Mouse (Mus musculus) lung, postnatal 0 days (tissue): ENCODE measurements around the gene Hemgn. TPM values are rescaled to one million over a fixed set of nuclear protein-coding genes. Genes with fewer than 3 reads are reported as not detected.

Experiments used
- ATAC-seq: fragments of 200-750 bp; cut with Nextera tagmentation; 2 replicates; pipeline ENCODE4 v1.8.0; 2017; ENCODE audit warnings: moderate library complexity
- DNase-seq: peaks from one replicate; pipeline ENCODE4 v3.0.0-alpha.2; 2016; ENCODE audit warnings: low spot score
- H3K27ac ChIP-seq: fragments of 300-500 bp; sonication (generic); 2 replicates; pipeline ENCODE4 v1.5.1; 2014; ENCODE audit warnings: antibody characterized with exemption, mild to moderate bottlenecking, low read length, mixed read lengths
- H3K27me3 ChIP-seq: fragments of 300-500 bp; sonication (generic); replicated peaks from 2 replicates; pipeline ENCODE4 v1.6.1; 2014; ENCODE audit warnings: low read length, mixed read lengths; ENCODE audit not compliant: insufficient read depth
- H3K36me3 ChIP-seq: fragments of 300-500 bp; sonication (generic); 2 replicates; pipeline ENCODE4 v1.6.1; 2014; ENCODE audit warnings: low read length, mixed read lengths; ENCODE audit not compliant: insufficient read depth
- H3K4me1 ChIP-seq: fragments of 300-500 bp; sonication (generic); 2 replicates; pipeline ENCODE4 v1.6.1; 2014; ENCODE audit warnings: antibody characterized with exemption, low read depth, low read length, mixed read lengths; ENCODE audit not compliant: insufficient read depth
- H3K4me2 ChIP-seq: fragments of 300-500 bp; sonication (generic); replicated peaks from 2 replicates; pipeline ENCODE4 v1.6.1; 2014; ENCODE audit warnings: low read depth, mild to moderate bottlenecking, low read length, moderate library complexity, mixed read lengths
- H3K4me3 ChIP-seq: fragments of 300-500 bp; sonication (generic); 2 replicates; pipeline ENCODE4 v1.5.1; 2014; ENCODE audit warnings: low read depth, low read length
- H3K9ac ChIP-seq: fragments of 300-500 bp; sonication (generic); replicated peaks from 2 replicates; pipeline ENCODE4 v1.6.1; 2014; ENCODE audit warnings: low read depth, mild to moderate bottlenecking
- H3K9me3 ChIP-seq: fragments of 300-500 bp; sonication (generic); 2 replicates; pipeline ENCODE4 v1.6.1; 2016; ENCODE audit warnings: low read length, mixed read lengths
- CTCF ChIP-seq: IDR thresholded peaks from 2 replicates; pipeline ENCODE4 v1.5.1; 2016; ENCODE audit warnings: antibody characterized with exemption, mild to moderate bottlenecking
- EP300 ChIP-seq: IDR thresholded peaks from 2 replicates; pipeline ENCODE4 v1.6.1; 2016; ENCODE audit warnings: antibody characterized with exemption, mild to moderate bottlenecking, control low read depth
- WGBS: fragments of 180-500 bp; shearing (Covaris S2); extraction: QIAGEN DNeasy Blood & Tissue Kit; methylation state at CpG from one replicate; pipeline ENCODE4 v1.1.7; 2014; 5-methylcytosine and 5-hydroxymethylcytosine counted together
- polyA plus RNA-seq: library from polyadenylated mRNA; unstranded; fragments of >200 nt; fragmentation: Nextera tagmentation; extraction: Ambion mirVana; gene quantifications from 2 replicates; pipeline ENCODE4 v1.2.1, GENCODE M21; 2015

Hemgn gene
- polyA plus RNA-seq, 1 experiment from 2014 or later, result 1.0 TPM

GRCm38 (mm10) chr4:46353045-46353444 is 60.3 kb downstream of the Hemgn start:
- no peak for TF ChIP-seq CTCF
- TF ChIP-seq EP300, result no peak
- no peaks in the 10 kb centered on the region for H3K36me3 ChIP-seq
- no peaks in the 10 kb centered on the region for H3K4me1 ChIP-seq
- ATAC-seq (no peak), DNase-seq (no peak)
- no peak overlapping the region for H3K4me3 ChIP-seq
- H3K9me3 ChIP-seq, result no peaks in the 10 kb centered on the region
- WGBS, result 21% methylated on average over 10 of the region's 10 CpGs
- no peak overlapping the region for H3K27ac ChIP-seq
- H3K4me2 ChIP-seq, result no peak overlapping the region
- H3K27me3 ChIP-seq, result peaks cover 28% of the 10 kb centered on the region
- H3K9ac ChIP-seq, result no peak overlapping the region

DNA sequence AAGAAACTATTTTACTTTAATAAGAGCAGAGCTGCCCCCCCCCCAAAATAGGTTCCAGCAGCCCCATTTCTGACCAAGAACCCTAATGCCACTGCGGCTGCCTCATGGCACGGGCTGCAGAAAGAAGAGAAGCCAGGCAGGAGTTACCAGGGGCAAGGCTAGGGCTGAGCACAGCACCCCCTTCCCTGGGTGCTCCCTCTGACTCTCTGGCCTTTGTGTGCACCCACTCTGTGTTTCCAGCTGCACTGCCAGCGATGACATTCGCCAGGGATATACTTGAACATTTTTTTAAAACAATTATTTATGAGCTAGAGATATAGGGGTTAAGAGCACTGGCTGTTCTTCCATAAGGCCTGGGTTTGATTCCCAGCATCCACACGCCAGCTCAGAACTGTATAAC is 63.8 kb downstream of the Hemgn start:
- Histone ChIP-seq H3K27me3 (peaks cover 58% of the 10 kb centered on the region), H3K27ac (no peak overlapping the region), H3K4me3 (no peak overlapping the region), H3K36me3 (no peaks in the 10 kb centered on the region), H3K9me3 (no peaks in the 10 kb centered on the region), H3K4me1 (no peaks in the 10 kb centered on the region), H3K4me2 (no peak overlapping the region), H3K9ac (no peak overlapping the region)
- TF ChIP-seq CTCF (no peak), EP300 (no peak)
- no peak for DNase-seq
- WGBS, result 49% methylated on average over 5 of the region's 5 CpGs
- no peak for ATAC-seq

DNA sequence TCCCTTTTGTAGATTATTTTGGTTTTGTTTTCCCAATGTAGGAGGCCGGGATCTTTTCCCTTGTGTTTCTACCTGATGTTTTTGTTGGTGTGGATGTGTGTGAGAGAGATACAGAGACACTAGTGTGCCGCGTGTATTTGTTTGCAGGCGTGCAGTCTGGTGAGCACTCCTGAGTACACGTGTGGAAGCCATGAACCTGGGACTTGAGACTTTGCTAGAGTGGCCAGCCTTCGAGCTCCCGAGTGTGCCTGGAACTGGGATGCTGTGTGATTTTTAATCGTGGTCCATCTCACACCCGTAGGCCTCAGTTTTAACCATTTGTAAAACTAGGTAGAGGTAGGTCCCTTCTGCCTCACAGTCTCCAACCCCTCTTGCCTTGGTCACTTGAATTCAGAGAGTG is 64.4 kb downstream of the Hemgn start:
- Histone ChIP-seq H3K4me2 (no peak overlapping the region), H3K36me3 (no peaks in the 10 kb centered on the region), H3K9ac (no peak overlapping the region), H3K27ac (no peak overlapping the region), H3K9me3 (no peaks in the 10 kb centered on the region), H3K4me3 (no peak overlapping the region), H3K4me1 (no peaks in the 10 kb centered on the region; the same call in 1 of the 2 replicates), H3K27me3 (peaks cover 65% of the 10 kb centered on the region)
- no peak for TF ChIP-seq CTCF
- TF ChIP-seq EP300, result no peak
- DNase-seq (no peak), ATAC-seq (no peak)
- 23% methylated on average over 9 of the region's 9 CpGs for WGBS

- H3K9me3 ChIP-seq, result no peaks in the 10 kb centered on the region
- DNase-seq (no peak), ATAC-seq (no peak)
- 4% methylated on average over 41 of the region's 41 CpGs for WGBS
- H3K9ac ChIP-seq, result no peak overlapping the region
- no peak overlapping the region for H3K4me2 ChIP-seq
- no peaks in the 10 kb centered on the region; the same call in 1 of the 2 replicates for H3K4me1 ChIP-seq
- no peak overlapping the region for H3K4me3 ChIP-seq
- H3K36me3 ChIP-seq, result no peaks in the 10 kb centered on the region
- no peak overlapping the region for H3K27ac ChIP-seq
- no peak for TF ChIP-seq CTCF
- no peak for TF ChIP-seq EP300
- peaks cover 75% of the 10 kb centered on the region for H3K27me3 ChIP-seq
These were observed 65.5 kb downstream of the Hemgn start for GRCm38 (mm10) chr4:46347580-46348515.

DNA sequence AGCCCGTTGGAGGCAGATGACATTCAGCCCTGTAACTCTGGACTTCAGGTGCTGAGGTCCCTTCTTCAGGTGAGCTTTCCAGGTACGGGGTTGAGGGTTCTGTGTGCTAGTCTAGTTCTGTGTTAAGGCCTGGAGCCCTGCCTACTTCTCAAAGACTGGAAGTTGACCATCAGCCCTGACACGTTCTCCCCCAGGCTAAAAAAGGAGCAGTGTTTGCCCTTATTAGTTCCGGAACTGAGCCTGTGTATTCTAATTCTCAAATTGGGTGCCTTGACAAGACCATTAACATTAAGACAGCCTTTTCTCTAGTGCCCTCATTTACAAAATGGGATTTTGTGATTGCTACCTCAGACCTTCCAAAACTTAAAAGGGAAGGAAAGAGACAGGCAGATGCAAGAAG is 66.2 kb downstream of the Hemgn start:
- no peak for TF ChIP-seq CTCF
- no peak for TF ChIP-seq EP300
- Histone ChIP-seq H3K36me3 (no peaks in the 10 kb centered on the region), H3K27me3 (peaks cover 82% of the 10 kb centered on the region), H3K4me1 (no peaks in the 10 kb centered on the region; the same call in 1 of the 2 replicates), H3K27ac (no peak overlapping the region), H3K9ac (no peak overlapping the region), H3K4me2 (no peak overlapping the region), H3K4me3 (no peak overlapping the region), H3K9me3 (no peaks in the 10 kb centered on the region)
- DNase-seq (no peak), ATAC-seq (no peak)
- 6% methylated on average over 4 of the region's 4 CpGs for WGBS

GRCm38 (mm10) chr4:46346221-46346620 is 67.1 kb downstream of the Hemgn start:
- H3K27me3 ChIP-seq, result peaks cover 86% of the 10 kb centered on the region
- DNase-seq (no peak), ATAC-seq (no peak)
- H3K4me1 ChIP-seq, result no peaks in the 10 kb centered on the region; the same call in 1 of the 2 replicates
- H3K36me3 ChIP-seq, result no peaks in the 10 kb centered on the region
- H3K27ac ChIP-seq, result no peak overlapping the region
- TF ChIP-seq CTCF (no peak), EP300 (no peak)
- H3K4me2 ChIP-seq, result no peak overlapping the region
- H3K9me3 ChIP-seq, result no peaks in the 10 kb centered on the region
- WGBS, result 22% methylated on average over 6 of the region's 6 CpGs
- no peak overlapping the region for H3K4me3 ChIP-seq
- H3K9ac ChIP-seq, result no peak overlapping the region
